Mouse (Mus musculus) midbrain, embryonic 11.5 days (tissue): ENCODE data around the gene Msl3. TPM values are rescaled to one million over a fixed set of nuclear protein-coding genes. Genes with fewer than 3 reads are reported as not detected.

Source experiments
- ATAC-seq: fragments of 200-750 bp; cut with Nextera tagmentation; 2 replicates; pipeline ENCODE4 v1.8.0; 2017; ENCODE audit warnings: moderate TSS enrichment, moderate library complexity; ENCODE audit not compliant: low FRiP score
- DNase-seq: peaks from one replicate; pipeline ENCODE4 v3.0.0; 2015; ENCODE audit warnings: low spot score; ENCODE audit errors: missing footprints
- H3K27ac ChIP-seq: fragments of 300-500 bp; sonication (generic); 2 replicates; pipeline ENCODE4 v1.5.1; 2014; ENCODE audit warnings: low read depth, low read length
- H3K27me3 ChIP-seq: fragments of 300-500 bp; sonication (generic); 2 replicates; pipeline ENCODE4 v1.6.1; 2014; ENCODE audit warnings: mild to moderate bottlenecking, low read length, moderate library complexity, mixed read lengths; ENCODE audit not compliant: control insufficient read depth, insufficient read depth
- H3K36me3 ChIP-seq: fragments of 300-500 bp; sonication (generic); 2 replicates; pipeline ENCODE4 v1.6.1; 2014; ENCODE audit warnings: mild to moderate bottlenecking, low read length, moderate library complexity, mixed read lengths; ENCODE audit not compliant: control insufficient read depth, insufficient read depth
- H3K4me1 ChIP-seq: fragments of 300-500 bp; sonication (generic); 2 replicates; pipeline ENCODE4 v1.6.1; 2014; ENCODE audit warnings: low read length; ENCODE audit not compliant: control insufficient read depth, insufficient read depth
- H3K4me2 ChIP-seq: fragments of 300-500 bp; sonication (generic); 2 replicates; pipeline ENCODE4 v1.6.1; 2014; ENCODE audit warnings: mild to moderate bottlenecking, moderate library complexity
- H3K4me3 ChIP-seq: fragments of 300-500 bp; sonication (generic); 2 replicates; pipeline ENCODE4 v1.5.1; 2014; ENCODE audit warnings: low read depth, low read length
- H3K9ac ChIP-seq: fragments of 300-500 bp; sonication (generic); 2 replicates; pipeline ENCODE4 v1.6.1; 2014; ENCODE audit warnings: low read length
- H3K9me3 ChIP-seq: fragments of 300-500 bp; sonication (generic); 2 replicates; pipeline ENCODE4 v1.6.1; 2016; ENCODE audit warnings: low read length; ENCODE audit not compliant: control insufficient read depth
- WGBS: fragments of 180-500 bp; shearing (Covaris S2); extraction: QIAGEN DNeasy Blood & Tissue Kit; methylation state at CpG from one replicate; pipeline ENCODE4 v1.1.7; 2014; 5-methylcytosine and 5-hydroxymethylcytosine counted together
- polyA plus RNA-seq: library from polyadenylated mRNA; unstranded; fragments of >200 nt; fragmentation: Nextera tagmentation; extraction: Ambion mirVana; gene quantifications from 2 replicates; pipeline ENCODE4 v1.2.1, GENCODE M21; 2014

Gene Msl3
- polyA plus RNA-seq, 1 experiment from 2014 or later = 35.7 TPM

- Histone ChIP-seq H3K4me1 (no peaks in the 10 kb centered on the region), H3K9me3 (no peaks in the 10 kb centered on the region), H3K4me2 (no peak overlapping the region), H3K36me3 (no peaks in the 10 kb centered on the region), H3K27ac (no peak overlapping the region), H3K4me3 (no peak overlapping the region), H3K9ac (no peak overlapping the region), H3K27me3 (no peaks in the 10 kb centered on the region; the same call in 1 of the 2 replicates)
- DNase-seq (no peak), ATAC-seq (no peak)
- WGBS = 98% methylated on average over 3 of the region's 3 CpGs
These were observed 14.4 kb downstream of the Msl3 start for GRCm38 (mm10) chrX:168659275-168659674.

- no peak overlapping the region for H3K4me3 ChIP-seq
- H3K9me3 ChIP-seq = no peaks in the 10 kb centered on the region
- no peak overlapping the region for H3K9ac ChIP-seq
- DNase-seq (no peak), ATAC-seq (no peak)
- H3K27me3 ChIP-seq = no peaks in the 10 kb centered on the region; the same call in 1 of the 2 replicates
- H3K4me1 ChIP-seq = no peaks in the 10 kb centered on the region
- WGBS = 95% methylated on average over 1 of the region's 1 CpGs
- H3K27ac ChIP-seq = no peak overlapping the region
- no peaks in the 10 kb centered on the region for H3K36me3 ChIP-seq
- H3K4me2 ChIP-seq = no peak overlapping the region
These were observed 15.9 kb downstream of the Msl3 start for GRCm38 (mm10) chrX:168657795-168658194.

GRCm38 (mm10) chrX:168649336-168649735, 24.4 kb downstream of the Msl3 start:
- 68% methylated on average over 2 of the region's 2 CpGs for WGBS
- peaks cover 10% of the 10 kb centered on the region for H3K27me3 ChIP-seq

GRCm38 (mm10) chrX:168647746-168648145, 26.0 kb downstream of the Msl3 start:
- 87% methylated on average over 3 of the region's 3 CpGs for WGBS
- Histone ChIP-seq H3K9ac (no peak overlapping the region), H3K4me1 (no peaks in the 10 kb centered on the region), H3K4me2 (no peak overlapping the region), H3K9me3 (no peaks in the 10 kb centered on the region), H3K4me3 (no peak overlapping the region), H3K27ac (no peak overlapping the region), H3K27me3 (peaks cover 10% of the 10 kb centered on the region), H3K36me3 (no peaks in the 10 kb centered on the region)
- ATAC-seq (no peak), DNase-seq (no peak)

More at GRCm38 (mm10) chrX:168649336-168649735, 24.4 kb downstream of the Msl3 start:
- H3K27ac ChIP-seq = no peak overlapping the region
- no peaks in the 10 kb centered on the region for H3K36me3 ChIP-seq
- H3K9ac ChIP-seq = no peak overlapping the region
- no peaks in the 10 kb centered on the region for H3K9me3 ChIP-seq
- ATAC-seq = no peak
- H3K4me2 ChIP-seq = no peak overlapping the region
- no peak for DNase-seq
- no peaks in the 10 kb centered on the region for H3K4me1 ChIP-seq
- H3K4me3 ChIP-seq = no peak overlapping the region

GRCm38 (mm10) chrX:168643451-168643850, 30.2 kb downstream of the Msl3 start:
- no peak overlapping the region for H3K4me2 ChIP-seq
- DNase-seq = no peak
- H3K9me3 ChIP-seq = no peaks in the 10 kb centered on the region
- 94% methylated on average over 1 of the region's 1 CpGs for WGBS
- H3K36me3 ChIP-seq = no peaks in the 10 kb centered on the region
- no peak overlapping the region for H3K9ac ChIP-seq
- peaks cover 7% of the 10 kb centered on the region; the same call in 1 of the 2 replicates for H3K27me3 ChIP-seq
- no peak overlapping the region for H3K27ac ChIP-seq
- H3K4me1 ChIP-seq = no peaks in the 10 kb centered on the region
- no peak for ATAC-seq
- no peak overlapping the region for H3K4me3 ChIP-seq

- H3K27me3 ChIP-seq = peaks cover 2% of the 10 kb centered on the region; the same call in 1 of the 2 replicates
- WGBS = 20% methylated on average over 11 of the region's 11 CpGs
These were observed 33.9 kb downstream of the Msl3 start for GRCm38 (mm10) chrX:168639556-168640356.

More at GRCm38 (mm10) chrX:168639556-168640356, 33.9 kb downstream of the Msl3 start:
- Histone ChIP-seq H3K4me1 (no peaks in the 10 kb centered on the region), H3K4me3 (peak overlapping the region; percentile 18), H3K36me3 (no peaks in the 10 kb centered on the region), H3K4me2 (peak overlapping the region; percentile 39; the same call in 1 of the 2 replicates), H3K9ac (0 out of 2 replicates have a peak overlapping the region, but pooled peaks have one; percentile 30), H3K27ac (no peak overlapping the region), H3K9me3 (no peaks in the 10 kb centered on the region)
- DNase-seq (peak; percentile 92), ATAC-seq (peak; percentile 78)

Other genes with a start within 250 kb of the Msl3 start
- gene Frmpd4, start 96.7 kb downstream of the Msl3 start, polyA plus RNA-seq = 0.15 and 0.25 TPM in 2 replicates
- gene Arhgap6, start 121.2 kb upstream of the Msl3 start, polyA plus RNA-seq = 0.91 and 1.0 TPM in 2 replicates